Mouse (Mus musculus) fat pad, adult 2 months (tissue): ENCODE measurements around the gene Gm36864.
A peak's percentile ranks its signal among the peaks of the same experiment; 100 is the strongest.
"Not testable (repeated sequence)": the region's sequence is repeated elsewhere in the genome, so short reads cannot be mapped to it uniquely, and the experiment has no call there.

Source experiments
- DNase-seq: peaks from one replicate; pipeline ENCODE4 v3.0.0-alpha.2; 2011; ENCODE audit warnings: low read depth, low spot score; ENCODE audit errors: extremely low read depth

The Gm36864 gene

DNA sequence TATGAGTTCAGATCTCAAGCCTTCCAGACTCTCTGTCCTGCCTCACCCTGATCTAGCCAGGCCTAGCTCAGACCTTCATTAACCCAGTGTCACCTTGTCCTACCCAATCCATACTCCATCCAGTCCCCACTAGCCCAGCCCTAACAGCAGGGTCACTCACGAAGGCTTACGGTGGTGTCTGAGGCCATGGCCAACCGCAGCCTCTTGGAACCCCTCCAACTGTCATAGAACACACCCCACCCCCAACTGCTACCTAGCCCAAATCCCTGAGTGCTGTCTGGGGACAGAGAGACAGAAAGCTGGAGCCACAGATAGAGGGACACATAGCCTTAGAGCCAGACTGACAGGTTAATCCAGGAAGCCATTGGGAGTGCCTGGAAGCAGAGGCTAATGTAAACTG is at the start of gene Gm36864:
Gene Gm36864, plus strand, starts transcription at position 269 of the 400 bp plus-strand sequence.
- no peak for DNase-seq

- not testable (repeated sequence) for DNase-seq
Measured at GRCm38 (mm10) chr7:44186516-44186915, 49.5 kb upstream of the Gm36864 start.

- not testable (repeated sequence) for DNase-seq
Measured at GRCm38 (mm10) chr7:44187936-44188335, 48.0 kb upstream of the Gm36864 start, which contains the start of gene Klk1b24. Gene Klk1b24 (plus strand): TSS chr7:44188236.

DNA sequence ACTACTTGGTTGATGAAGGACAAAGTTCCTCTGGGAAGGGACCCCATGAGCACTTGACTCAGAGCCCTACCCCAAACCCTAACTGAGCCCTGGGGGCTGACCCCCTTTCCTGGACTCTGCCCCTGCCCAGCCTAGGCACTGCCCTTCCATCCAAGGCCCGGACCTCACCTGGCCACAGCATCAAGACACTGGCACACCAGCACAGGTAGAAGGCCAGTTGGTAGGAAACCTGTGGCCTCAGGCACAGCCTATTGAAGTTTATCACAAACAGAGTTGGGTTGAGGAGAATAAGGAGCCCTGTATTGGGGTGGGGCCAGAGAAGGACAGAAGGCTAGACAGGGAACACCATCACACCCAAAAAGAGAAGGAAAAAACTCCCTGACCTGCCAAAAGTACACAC is 42.5 kb upstream of the Gm36864 start:
- not testable (repeated sequence) for DNase-seq

GRCm38 (mm10) chr7:44197891-44198290 is 38.1 kb upstream of the Gm36864 start, which contains the start of gene Klk1b3:
Gene Klk1b3 (plus strand): TSS chr7:44198191.
- DNase-seq, result no peak

DNA sequence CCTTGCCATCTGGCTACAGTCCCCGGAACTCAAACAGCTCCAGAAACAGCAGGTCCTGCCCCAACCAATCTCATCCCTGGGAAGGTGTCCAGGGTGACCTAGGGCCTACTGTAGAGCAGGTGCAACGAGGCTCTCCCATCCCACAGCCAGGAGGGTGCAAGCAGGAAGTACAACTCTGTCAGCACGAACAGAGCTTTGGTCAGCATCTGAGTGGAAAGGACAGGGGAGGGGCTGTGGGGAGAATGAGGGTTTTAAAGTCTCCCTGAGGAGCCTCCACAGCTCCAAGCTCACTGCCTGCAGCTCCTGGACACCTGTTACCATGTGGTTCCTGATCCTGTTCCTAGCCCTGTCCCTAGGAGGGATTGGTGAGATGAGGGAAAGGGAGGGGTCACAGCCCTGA is 28.8 kb upstream of the Gm36864 start, which contains the start of gene Klk1b4:
Gene Klk1b4, plus strand, starts transcription at position 301 of the 400 bp plus-strand sequence.
- DNase-seq, result not testable (repeated sequence)

DNA sequence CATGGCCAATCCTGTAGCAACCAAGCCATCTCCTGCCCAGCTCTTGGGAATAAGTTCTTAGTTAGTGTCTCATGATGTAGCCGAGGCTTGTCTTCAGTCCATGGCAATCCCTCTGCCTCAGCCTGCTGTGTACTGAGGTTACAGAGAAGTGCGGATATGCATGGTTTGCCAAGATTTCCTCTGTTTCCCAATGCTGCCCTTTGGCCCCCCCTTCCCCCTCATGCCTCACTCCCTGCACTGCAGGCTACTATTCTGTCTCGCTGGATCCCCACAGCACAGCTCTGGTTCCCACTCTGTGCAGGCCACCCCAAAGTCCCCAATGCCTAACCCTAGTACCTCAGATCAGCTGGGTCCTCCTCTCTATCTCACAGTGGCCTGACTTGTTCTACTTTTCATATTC is 27.7 kb upstream of the Gm36864 start:
- no peak for DNase-seq

DNA sequence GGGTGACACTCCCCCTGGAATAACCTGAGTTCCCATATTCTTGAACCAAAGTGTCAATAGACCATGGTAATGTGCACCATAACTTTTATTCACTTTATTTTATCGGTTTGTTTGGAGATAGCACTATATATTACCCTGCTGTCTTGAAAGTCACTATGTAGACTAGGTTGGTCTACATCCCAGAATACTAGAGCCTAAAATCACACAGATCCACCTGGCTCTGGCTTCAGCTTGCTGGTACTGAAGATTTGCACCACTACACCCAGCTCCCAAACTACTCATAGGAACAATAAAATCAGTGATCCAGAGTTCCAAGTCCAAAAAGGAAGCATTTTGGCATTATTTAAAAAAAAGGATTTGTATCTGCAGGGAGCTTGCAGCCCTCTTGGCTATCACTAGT is 20.3 kb upstream of the Gm36864 start, which contains the start of gene Klk1b5:
Gene Klk1b5, plus strand, starts transcription at position 301 of the 400 bp plus-strand sequence.
- no peak for DNase-seq

DNA sequence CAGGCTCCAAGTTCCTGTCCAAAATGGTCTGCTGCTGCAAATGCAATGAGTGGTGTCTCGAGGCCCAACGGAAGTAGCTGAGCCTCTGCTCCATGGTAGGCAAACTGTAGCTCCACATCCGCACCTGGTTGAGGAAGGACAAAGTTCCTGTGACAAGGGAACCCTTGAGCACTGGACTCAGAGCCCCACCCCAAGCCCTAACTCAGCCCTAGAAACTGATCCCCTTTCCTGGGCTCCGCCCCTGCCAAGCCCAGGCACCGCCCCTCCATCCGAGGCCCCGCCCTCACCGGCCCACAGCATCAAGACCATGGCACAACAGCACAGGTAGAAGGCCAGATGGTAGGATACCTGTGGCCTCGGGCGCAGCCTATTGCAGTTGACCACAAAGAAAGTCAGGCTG is 14.4 kb upstream of the Gm36864 start:
- DNase-seq, result not testable (repeated sequence)

DNA sequence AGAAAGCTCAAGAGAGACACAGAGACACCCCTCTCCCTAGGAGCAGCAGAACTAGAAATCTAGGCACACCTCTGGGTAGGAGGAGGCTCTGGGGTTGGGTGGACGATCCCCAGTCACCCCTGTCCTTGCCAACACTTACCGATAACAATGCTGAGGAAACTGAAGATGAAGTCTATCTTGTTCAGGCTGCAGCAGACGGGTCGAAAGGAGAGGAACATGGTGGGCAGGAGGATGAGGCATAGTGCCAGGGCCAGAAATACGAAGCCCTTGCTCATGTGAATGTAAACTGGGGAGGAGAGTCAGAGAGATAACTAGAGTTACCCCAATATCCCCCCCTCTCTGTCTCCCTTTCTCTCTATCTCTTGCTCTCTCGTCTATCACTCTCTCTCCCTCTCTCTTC is 13.6 kb upstream of the Gm36864 start:
- DNase-seq, result not testable (repeated sequence)

DNA sequence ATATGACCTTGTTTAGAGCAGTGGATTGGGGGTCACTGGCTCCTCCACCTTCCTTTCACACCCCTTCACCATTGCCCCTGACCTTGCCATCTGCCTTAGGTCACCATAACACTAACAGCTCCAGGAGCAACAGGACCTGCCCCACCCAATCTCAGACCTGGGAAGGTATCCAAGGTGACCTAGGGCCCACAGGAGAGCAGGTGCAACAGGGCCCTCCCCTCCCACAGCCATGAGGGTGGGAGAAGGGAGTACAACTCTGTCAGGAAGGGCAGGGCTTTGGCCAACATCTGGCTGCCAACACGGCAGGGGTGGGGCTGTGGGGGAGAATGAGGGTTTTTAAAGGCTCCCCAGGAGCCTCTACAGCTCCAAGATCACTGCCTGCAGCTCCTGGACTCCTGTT is 10.9 kb upstream of the Gm36864 start, which contains the start of gene Klk1:
Gene Klk1, plus strand, starts transcription at position 285 of the 400 bp plus-strand sequence.
- no peak for DNase-seq

- no peak for DNase-seq
Measured at GRCm38 (mm10) chr7:44239913-44240312, 3.9 kb downstream of the Gm36864 start.

DNA sequence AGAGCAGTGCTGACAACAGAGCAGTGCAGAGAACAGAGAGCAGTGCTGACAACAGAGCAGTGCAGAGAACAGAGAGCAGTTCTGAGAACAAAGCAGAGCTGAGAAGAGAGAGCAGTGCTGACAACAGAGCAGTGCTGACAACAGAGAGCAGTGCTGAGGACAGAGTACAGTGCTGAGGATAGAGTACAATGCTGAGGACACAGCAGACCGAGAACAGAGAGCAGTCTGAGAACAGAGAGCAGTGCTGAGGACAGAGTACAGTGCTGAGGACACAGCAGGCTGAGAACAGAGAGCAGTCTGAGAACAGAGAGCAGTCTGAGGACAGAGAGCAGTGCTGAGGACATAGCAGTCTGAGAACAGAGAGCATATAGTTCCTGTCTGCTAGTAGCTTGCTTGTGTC is 4.7 kb downstream of the Gm36864 start:
- no peak for DNase-seq

DNA sequence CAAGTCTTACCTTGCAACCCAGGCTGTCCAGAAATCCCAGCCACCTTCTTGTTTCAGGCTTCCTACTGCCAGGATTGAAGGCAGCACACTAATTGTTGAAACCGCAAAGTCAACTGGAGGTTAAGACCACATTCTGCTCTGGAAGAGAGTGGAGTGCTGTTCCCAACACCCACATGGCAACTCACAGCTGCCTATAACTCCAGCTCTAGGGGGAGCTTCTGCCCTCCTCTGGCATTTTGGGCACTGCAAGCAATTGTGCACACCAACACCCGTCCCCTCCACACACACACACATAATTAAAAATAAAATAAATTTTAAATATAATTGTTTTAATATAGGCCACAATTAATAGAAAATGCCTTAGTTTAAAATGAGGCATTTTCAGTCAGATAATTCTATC is 5.2 kb downstream of the Gm36864 start:
- DNase-seq, result no peak

- no peak for DNase-seq
Measured at GRCm38 (mm10) chr7:44244080-44244479, 8.1 kb downstream of the Gm36864 start.

DNA sequence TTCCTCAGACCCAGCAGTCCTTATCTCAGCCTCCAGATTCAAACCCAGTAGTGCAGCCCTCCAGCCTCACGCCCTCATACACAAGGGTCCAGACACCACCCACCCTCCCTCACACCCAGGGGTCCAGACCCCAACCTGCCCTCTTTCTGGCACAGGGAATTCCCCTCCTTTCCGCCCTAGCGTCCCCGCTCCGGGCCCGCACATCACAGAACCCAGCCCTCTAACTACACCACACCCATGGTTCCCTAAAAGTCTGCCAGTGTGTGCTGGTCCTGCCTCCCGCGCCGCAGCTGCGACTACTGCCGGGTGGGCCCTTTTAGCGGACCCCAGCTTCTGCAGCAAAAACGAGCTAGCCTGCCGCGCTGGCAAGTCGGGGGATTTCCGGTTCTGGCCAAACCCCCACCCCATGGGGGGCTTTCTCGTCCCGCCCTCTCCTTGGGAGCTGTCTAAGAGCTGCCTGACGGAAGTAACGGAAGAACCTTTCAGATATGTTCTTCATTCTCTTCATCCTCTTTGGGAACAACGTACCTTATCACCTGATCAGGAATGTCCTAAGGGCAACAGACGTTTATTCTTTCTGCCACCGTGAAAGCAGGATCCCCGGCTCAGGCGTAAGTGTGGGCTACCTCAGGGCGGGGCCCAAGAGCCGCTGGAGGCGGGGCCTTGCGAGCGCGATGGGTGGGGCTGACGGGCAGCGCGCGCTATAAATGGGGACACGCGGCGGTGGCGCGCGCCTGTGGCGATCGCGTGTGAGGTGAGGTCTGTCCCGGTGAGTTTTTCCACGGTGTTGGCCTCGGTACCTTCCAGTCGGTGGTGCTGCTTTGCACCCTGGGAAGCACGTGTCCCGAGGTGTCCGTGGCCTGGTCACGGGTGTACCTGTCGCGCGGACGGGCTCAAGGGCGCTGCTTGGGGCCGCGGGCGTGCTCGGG is 10.3 kb downstream of the Gm36864 start, which contains the start of the genes 1700028J19Rik and 2410002F23Rik:
Gene 1700028J19Rik, minus strand, starts transcription at position 641 of the 929 bp plus-strand sequence.
Gene 2410002F23Rik, plus strand, starts transcription at position 668 of the 929 bp plus-strand sequence.
- DNase-seq, result peak; percentile 25

- DNase-seq, result no peak
Measured at GRCm38 (mm10) chr7:44246984-44247470, 11.1 kb downstream of the Gm36864 start.

DNA sequence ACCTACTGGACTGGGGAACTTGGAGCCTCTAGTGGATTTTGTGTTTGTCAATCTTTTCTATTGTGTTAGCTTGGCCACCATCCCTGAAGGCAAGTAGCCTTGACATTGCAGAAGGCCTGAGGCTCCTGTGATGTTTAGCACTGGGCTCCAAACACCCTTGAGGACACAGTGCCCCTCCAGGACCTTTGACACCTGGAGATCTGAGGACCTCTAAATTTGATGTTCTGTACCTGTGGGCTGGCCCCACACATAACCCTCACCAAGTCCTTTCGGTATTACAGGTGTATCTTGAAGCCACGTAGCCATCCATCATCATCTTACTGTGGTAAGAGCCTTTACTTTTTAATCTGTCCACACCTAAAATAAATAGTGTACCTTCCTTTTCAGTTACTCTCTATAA is 12.0 kb downstream of the Gm36864 start:
- no peak for DNase-seq

DNA sequence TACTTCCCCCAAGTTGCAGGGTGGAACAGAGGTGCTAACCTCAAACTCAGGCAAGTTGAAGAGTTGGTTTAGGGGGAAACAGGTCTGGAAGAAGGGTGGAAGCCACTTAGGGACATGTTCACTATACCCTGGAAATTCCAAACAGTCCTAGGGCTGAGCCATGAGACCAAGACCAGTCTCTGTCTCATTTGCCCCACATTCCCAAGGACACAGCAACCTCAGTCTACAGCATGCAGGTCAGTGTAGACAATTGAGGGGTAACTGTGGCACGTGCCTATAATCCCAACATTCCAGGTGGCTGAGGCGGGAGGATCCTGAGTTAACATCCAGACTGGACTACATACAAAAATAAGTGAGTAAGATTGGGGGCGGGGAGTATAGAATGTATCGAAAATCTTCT is 13.3 kb downstream of the Gm36864 start:
- DNase-seq, result no peak

GRCm38 (mm10) chr7:44250732-44251275 is 14.8 kb downstream of the Gm36864 start:
- not testable (repeated sequence) for DNase-seq

DNA sequence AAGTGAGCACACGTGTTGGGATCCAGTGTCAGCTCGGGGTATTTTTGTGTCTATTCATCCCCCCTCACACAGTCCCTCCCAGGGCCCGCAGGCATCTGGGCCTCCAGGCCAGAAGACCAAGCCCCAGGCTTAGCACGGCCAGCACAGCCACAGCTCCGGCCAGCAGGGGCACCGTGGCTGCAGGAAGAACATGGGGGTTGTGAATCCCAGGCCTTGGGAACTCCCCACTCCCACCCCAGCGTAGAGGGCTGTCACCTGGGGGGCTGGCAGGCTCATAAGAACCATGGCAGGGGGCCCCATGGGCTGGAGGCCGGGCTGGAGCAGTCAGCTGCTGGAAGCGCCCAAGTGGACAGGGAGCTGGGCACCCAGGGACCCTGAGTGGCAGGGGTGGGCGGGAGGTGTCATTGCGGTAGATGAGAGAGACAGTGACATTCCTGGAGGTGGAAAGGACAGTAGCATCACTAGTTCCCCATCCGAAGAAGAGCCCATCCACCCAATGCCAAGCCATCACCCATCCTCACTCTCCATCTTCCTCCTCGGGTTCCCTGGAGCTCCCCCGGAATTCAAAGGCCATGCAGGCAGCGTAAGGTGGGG is 17.1 kb downstream of the Gm36864 start:
- DNase-seq, result no peak
